Mouse (Mus musculus) urinary bladder, adult 2 months (tissue): Measurements from ENCODE around the gene Fgfr2. TPM values are rescaled to one million over a fixed set of nuclear protein-coding genes. Genes with fewer than 3 reads are reported as not detected.

ENCODE experiments used
- DNase-seq: peaks from one replicate; pipeline ENCODE4 v3.0.0; 2022; ENCODE audit warnings: low spot score
- polyA plus RNA-seq: library from polyadenylated mRNA; depleted of rRNA; stranded (reverse); fragments of >200 nt; gene quantifications from 2 replicates; pipeline ENCODE4 v1.2.3, GENCODE M21; 2012

Gene Fgfr2
- polyA plus RNA-seq, 1 experiment = 80.2 TPM

DNA sequence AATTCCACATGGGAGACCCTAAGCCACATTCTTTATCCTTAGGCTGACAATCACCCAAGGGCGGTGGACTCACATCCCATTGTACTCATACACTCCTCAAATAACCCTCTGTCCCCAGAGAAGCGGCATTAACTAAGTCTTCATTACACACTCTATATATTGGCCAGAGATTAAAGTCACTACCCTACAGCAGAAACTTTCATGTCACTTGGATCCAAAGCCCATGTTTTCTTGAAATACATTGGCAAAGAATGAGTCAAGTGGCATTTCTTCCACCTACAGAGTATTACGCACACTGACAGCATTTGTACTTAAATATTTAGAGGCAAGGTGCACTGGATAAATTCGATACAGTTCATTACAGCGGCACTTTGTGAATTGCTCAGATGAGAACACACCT, 850.2 kb downstream of the Fgfr2 start:
- no peak for DNase-seq

DNA sequence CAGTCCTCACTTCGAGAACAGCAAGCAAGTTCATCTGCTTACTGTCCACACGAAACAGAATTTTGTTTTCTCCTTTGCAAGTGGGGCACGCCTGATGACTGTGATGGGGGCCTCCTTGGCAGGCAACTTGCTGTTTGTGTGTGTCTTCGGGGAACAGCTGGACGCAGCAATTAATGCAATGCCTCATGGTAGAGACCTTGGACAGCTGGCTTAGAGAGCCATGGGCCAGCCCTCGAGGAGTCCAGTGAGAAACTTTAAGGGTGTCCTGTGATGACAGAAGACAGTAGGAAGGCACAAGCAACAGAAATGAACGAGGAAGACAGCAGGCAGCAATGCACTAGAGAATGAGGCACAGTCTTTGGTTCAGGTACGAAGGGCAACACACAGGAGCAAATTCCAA, 852.8 kb downstream of the Fgfr2 start:
- no peak for DNase-seq

DNA sequence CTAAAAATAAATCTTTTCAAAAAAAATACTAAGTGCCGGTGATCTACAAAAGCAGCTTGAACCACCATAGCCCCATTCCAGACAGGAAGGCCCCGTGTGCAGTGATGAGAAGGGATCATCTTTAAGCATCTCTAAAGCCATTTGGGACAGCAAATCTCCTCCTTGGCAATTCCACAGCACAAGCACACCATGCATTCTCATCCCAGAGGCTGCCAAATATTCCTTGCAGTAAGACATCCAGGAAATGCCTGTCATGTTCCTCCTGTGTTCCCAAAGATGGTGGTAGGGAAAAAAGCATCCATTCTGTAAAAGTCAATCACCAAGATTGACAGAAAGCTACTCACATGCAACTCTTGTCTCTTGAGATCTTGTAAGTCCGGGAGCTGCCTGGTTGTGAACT, 853.5 kb downstream of the Fgfr2 start:
- no peak for DNase-seq

- DNase-seq = no peak
Observed at GRCm38 (mm10) chr7:132267721-132268498, 855.2 kb downstream of the Fgfr2 start.

DNA sequence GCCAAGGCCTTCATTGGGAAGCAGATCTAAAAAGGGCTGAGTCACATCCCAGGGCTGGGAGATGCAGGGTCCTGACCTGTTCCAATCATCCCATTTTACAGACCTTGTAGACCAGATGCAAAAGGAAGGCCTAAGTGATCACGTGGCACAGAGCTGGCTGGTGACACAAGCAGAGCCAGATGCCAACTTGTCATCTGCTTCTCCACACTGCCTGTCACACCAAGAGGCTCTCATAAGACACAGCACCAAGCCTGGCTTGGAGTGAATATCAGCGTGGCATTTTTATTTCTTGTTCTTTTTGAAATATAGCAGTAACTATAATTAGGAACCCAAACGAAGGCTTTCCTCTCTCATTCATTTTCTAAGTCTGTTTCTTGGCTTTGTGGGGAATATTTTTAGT, 858.4 kb downstream of the Fgfr2 start:
- DNase-seq = no peak

- DNase-seq = no peak
Observed at GRCm38 (mm10) chr7:132263186-132263585, 860.0 kb downstream of the Fgfr2 start.

DNA sequence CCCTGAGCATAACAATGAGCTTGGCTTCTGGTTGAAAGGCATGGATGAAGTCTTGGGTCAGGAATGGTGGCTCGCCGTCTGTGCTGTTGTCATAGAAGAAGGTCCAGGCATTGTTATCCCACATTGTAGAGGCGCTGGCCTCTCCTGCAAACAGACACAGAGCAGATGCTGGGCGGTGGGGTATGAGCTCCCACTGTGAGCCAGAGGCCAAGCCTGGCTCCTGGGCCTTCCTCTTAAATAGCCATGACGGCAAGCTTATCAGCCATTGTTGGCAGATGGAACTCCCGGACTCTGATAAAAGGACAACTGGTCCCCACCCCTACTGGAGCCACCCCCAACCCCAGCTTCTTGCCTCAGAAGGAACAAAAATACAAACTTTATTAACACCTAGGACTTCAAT, 860.5 kb downstream of the Fgfr2 start:
- no peak for DNase-seq

GRCm38 (mm10) chr7:132261885-132262284, 861.3 kb downstream of the Fgfr2 start:
- DNase-seq = no peak

- no peak for DNase-seq
Observed at GRCm38 (mm10) chr7:132260632-132261031, 862.5 kb downstream of the Fgfr2 start.

- no peak for DNase-seq
Observed at GRCm38 (mm10) chr7:132258817-132259216, 864.3 kb downstream of the Fgfr2 start.

DNA sequence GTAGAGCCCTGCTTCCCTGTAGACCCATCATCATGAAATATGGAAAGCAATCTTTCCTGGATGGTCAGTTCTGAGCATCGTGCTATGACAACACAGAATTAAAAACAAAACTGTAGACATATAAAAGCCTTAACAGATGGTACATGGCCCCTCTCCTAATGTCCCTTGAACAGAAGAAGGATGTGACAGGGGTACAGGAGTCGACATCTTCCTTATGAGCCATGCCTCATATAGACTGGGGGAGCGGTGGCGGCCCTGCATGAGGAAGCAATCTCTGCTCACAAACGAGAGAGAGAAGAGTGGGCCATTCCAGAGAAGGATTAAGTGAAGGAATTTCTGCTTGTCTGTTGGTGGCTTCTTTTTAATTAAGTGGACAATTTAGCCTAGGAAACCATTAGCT, 864.9 kb downstream of the Fgfr2 start:
- DNase-seq = no peak

DNA sequence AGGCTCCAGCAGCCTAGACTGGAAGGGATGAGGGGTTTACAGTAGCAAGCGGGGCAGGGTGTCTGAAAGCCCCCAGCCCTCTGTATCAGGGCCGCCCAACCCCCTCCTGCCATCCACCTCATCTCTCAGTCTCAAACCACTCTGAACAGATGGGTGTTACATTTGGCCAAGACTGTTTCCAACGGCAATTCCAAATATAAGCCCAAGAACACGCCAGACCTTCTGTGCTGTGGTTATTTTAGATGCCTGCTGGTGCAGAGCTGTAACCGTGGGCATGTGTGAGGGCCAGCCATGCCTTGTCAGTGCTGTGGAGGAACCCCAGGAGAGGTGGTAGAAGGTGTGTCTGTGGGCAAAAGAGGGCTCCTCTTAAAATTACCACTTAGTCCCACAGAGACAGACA, 869.6 kb downstream of the Fgfr2 start:
- no peak for DNase-seq

DNA sequence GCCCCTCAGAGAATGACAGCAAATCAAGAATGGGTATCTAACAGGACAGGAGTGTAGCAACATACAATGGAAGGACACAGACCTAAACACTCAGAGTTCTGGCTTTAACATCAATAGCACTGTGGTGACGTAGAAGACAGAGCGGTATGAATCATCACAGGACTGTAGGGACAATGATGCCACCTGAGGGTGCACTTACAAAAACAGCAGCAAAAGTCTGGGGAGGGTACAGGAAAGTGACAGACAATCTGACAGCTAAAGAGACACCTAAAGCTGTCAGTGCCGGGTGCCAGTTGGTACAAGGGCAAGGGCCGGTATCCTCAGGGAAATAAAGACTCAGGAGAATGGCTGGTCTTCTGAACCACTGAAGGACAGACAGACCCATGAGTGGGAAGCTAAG, 870.1 kb downstream of the Fgfr2 start:
- DNase-seq = no peak

GRCm38 (mm10) chr7:132249563-132250119, 873.5 kb downstream of the Fgfr2 start:
- no peak for DNase-seq

- DNase-seq = no peak
Observed at GRCm38 (mm10) chr7:132247567-132247966, 875.6 kb downstream of the Fgfr2 start.

DNA sequence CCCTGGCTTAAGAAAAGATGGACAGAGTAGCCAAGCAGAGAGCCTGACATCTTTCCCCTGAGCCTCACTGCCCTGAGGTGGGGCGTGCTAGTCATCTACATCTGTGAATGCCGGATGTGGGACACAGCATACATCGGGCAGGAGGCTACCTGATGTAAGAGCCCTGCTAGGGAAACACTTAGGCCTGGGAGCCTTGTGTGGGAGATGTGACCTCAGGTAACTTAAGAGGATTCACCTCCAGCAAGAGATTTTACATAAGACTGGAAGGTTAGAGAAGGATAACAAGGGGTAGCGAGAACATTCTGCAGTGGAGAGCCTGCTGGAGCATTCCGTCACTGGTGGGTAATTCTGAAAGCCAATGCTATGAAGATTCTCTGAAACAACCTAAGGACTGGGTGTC, 876.1 kb downstream of the Fgfr2 start:
- no peak for DNase-seq

DNA sequence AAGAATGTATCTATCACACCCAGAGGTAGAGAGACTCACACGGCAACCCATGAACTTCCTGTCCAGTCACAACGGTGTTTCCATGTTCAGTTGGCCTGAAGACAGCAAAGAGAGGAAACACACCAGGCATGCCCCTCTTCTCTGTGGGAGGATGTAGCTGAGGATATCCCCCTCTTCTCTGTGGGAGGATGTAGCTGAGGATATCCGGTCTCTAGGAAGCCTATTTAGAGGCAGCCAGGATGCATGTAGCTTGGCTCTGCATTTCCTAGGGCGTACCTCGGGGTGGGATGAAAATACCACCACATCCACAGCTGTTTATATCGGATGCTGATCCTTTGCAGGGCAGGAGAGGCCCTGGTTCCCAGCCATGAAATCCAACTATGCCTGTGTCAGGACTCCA, 877.4 kb downstream of the Fgfr2 start:
- no peak for DNase-seq

DNA sequence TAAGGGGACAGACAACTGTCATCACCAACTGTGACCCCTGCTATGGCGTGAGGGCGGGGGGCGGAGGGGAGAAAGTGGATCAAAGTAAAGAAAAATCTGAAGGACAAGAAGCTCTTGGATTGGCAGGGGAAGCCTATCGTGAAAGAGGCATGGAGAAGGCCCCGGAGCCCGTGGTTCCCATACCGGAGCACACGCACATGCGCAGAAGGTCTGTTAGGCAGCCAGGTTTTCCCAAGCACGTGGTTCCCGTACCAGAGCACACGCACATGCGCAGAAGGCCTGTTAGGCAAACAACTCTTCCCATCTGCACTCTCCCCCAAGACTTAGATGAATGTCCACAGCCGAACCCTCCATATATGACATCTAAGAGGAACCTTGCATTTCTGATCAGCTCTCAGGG, 878.5 kb downstream of the Fgfr2 start:
- no peak for DNase-seq

- no peak for DNase-seq
Observed at GRCm38 (mm10) chr7:132243225-132243624, 879.9 kb downstream of the Fgfr2 start.

- no peak for DNase-seq
Observed at GRCm38 (mm10) chr7:132242617-132243141, 880.5 kb downstream of the Fgfr2 start.

GRCm38 (mm10) chr7:132238921-132239320, 884.2 kb downstream of the Fgfr2 start:
- DNase-seq = no peak

GRCm38 (mm10) chr7:132237191-132237590, 886.0 kb downstream of the Fgfr2 start:
- no peak for DNase-seq

- no peak for DNase-seq
Observed at GRCm38 (mm10) chr7:132236789-132237188, 886.4 kb downstream of the Fgfr2 start.

- DNase-seq = no peak
Observed at GRCm38 (mm10) chr7:132234250-132234649, 888.9 kb downstream of the Fgfr2 start.
